Mouse (Mus musculus) MEL (cell line): ENCODE measurements around the gene Gm10799. TPM values are rescaled to one million over a fixed set of nuclear protein-coding genes. Genes with fewer than 3 reads are reported as not detected.

Experiments
- DNase-seq: peaks from one replicate; pipeline ENCODE4 v3.0.0; 2011; ENCODE audit warnings: low read depth, low spot score
- H3K27ac ChIP-seq: 2 replicates; pipeline ENCODE4 v1.5.1; 2012; ENCODE audit warnings: low read depth, mild to moderate bottlenecking, control low read depth, low read length, moderate library complexity; ENCODE audit not compliant: control insufficient read depth
- H3K27me3 ChIP-seq, 2 experiments: fragments of 150-350 bp in 1 of 2; sonication (generic) in 1 of 2; 2 replicates each; pipeline ENCODE4 v1.6.1; 2012; ENCODE audit warnings: low read length in 2 of 2, mild to moderate bottlenecking in 2 of 2, improper control_type of control experiment in 1 of 2, moderate library complexity in 1 of 2; ENCODE audit not compliant: insufficient read depth in 2 of 2, control insufficient read depth in 1 of 2
- H3K36me3 ChIP-seq, 2 experiments: 2 replicates each; pipeline ENCODE4 v1.6.1; 2012 to 2014; ENCODE audit warnings: low read length in 2 of 2, improper control_type of control experiment in 1 of 2, inconsistent platforms in 1 of 2, mild to moderate bottlenecking in 1 of 2; ENCODE audit not compliant: insufficient read depth in 2 of 2, control insufficient read depth in 1 of 2
- H3K4me1 ChIP-seq, 2 experiments: fragments of 150-350 bp in 1 of 2; sonication (generic) in 1 of 2; 2 replicates each; pipeline ENCODE4 v1.6.1; 2012; ENCODE audit warnings: low read length in 2 of 2, improper control_type of control experiment in 1 of 2, mild to moderate bottlenecking in 1 of 2; ENCODE audit not compliant: insufficient read depth in 2 of 2, control insufficient read depth in 1 of 2
- H3K4me3 ChIP-seq, 2 experiments: fragments of 150-350 bp in 1 of 2; sonication (generic) in 1 of 2; 2 replicates each; pipeline ENCODE4 v1.5.1; 2012; ENCODE audit warnings: low read depth in 2 of 2, low read length in 2 of 2, mild to moderate bottlenecking in 2 of 2, moderate library complexity in 2 of 2, control low read depth in 1 of 2, improper control_type of control experiment in 1 of 2; ENCODE audit not compliant: control insufficient read depth in 1 of 2, insufficient read depth in 1 of 2
- H3K79me2 ChIP-seq: 2 replicates; pipeline ENCODE4 v1.6.1; 2012; ENCODE audit warnings: mild to moderate bottlenecking, low read length, moderate library complexity; ENCODE audit not compliant: control insufficient read depth, poor library complexity, insufficient read depth
- H3K9ac ChIP-seq: 2 replicates; pipeline ENCODE4 v1.6.1; 2012; ENCODE audit warnings: low read depth, mild to moderate bottlenecking, control low read depth, low read length, moderate library complexity; ENCODE audit not compliant: control insufficient read depth, poor library complexity, severe bottlenecking
- H3K9me3 ChIP-seq: fragments of 150-350 bp; sonication (generic); replicated peaks from 2 replicates; pipeline ENCODE4 v1.6.1; 2012; ENCODE audit warnings: mild to moderate bottlenecking, low read length, improper control_type of control experiment, moderate library complexity; ENCODE audit not compliant: insufficient read depth
- BHLHE40 ChIP-seq: IDR thresholded peaks from 2 replicates; pipeline ENCODE4 v1.6.1; 2012; ENCODE audit warnings: low read depth, mild to moderate bottlenecking, inconsistent platforms, low read length, improper control_type of control experiment, borderline replicate concordance
- CHD1 ChIP-seq: IDR thresholded peaks from 2 replicates; pipeline ENCODE4 v1.6.1; 2012; ENCODE audit warnings: low read depth, mild to moderate bottlenecking, inconsistent platforms, low read length, improper control_type of control experiment
- CHD2 ChIP-seq: IDR thresholded peaks from 2 replicates; pipeline ENCODE4 v1.6.1; 2011; ENCODE audit warnings: low read length, improper control_type of control experiment
- CTCF ChIP-seq, 3 experiments: IDR thresholded peaks in 2 of 3; conservative IDR thresholded peaks in 1 of 3; 2 replicates each; pipeline ENCODE4 v1.5.1; 2011 to 2012; ENCODE audit warnings: low read length in 3 of 3, low read depth in 2 of 3, mild to moderate bottlenecking in 2 of 3, improper control_type of control experiment in 1 of 3, inconsistent platforms in 1 of 3, mixed read lengths in 1 of 3, moderate library complexity in 1 of 3; ENCODE audit not compliant: control insufficient read depth in 1 of 3, insufficient read depth in 1 of 3, poor library complexity in 1 of 3, severe bottlenecking in 1 of 3
- E2F4 ChIP-seq: IDR thresholded peaks from 2 replicates; pipeline ENCODE4 v1.6.1; 2011; ENCODE audit warnings: low read depth, low read length, improper control_type of control experiment, borderline replicate concordance
- ELF1 ChIP-seq: IDR thresholded peaks from 2 replicates; pipeline ENCODE4 v1.6.1; 2014; ENCODE audit warnings: low read depth, mild to moderate bottlenecking, inconsistent platforms, low read length, improper control_type of control experiment, moderate library complexity
- EP300 ChIP-seq, 2 experiments: IDR thresholded peaks; 2 replicates each; pipeline ENCODE4 v1.6.1; 2011; ENCODE audit warnings: improper control_type of control experiment in 2 of 2, low read length in 2 of 2, low read depth in 1 of 2, mild to moderate bottlenecking in 1 of 2
- ETS1 ChIP-seq: IDR thresholded peaks from 2 replicates; pipeline ENCODE4 v1.6.1; 2012; ENCODE audit warnings: low read depth, mild to moderate bottlenecking, inconsistent platforms, low read length, improper control_type of control experiment, moderate library complexity
- GABPA ChIP-seq: IDR thresholded peaks from 2 replicates; pipeline ENCODE4 v1.6.1; 2012; ENCODE audit warnings: low read depth, mild to moderate bottlenecking, inconsistent platforms, low read length, improper control_type of control experiment, moderate library complexity
- GATA1 ChIP-seq: IDR thresholded peaks from 2 replicates; pipeline ENCODE4 v1.6.1; 2011; ENCODE audit warnings: low read depth, low read length, improper control_type of control experiment
- HCFC1 ChIP-seq: IDR thresholded peaks from 2 replicates; pipeline ENCODE4 v1.6.1; 2012; ENCODE audit warnings: low read depth, mild to moderate bottlenecking, inconsistent platforms, low read length, improper control_type of control experiment, moderate library complexity
- JUND ChIP-seq: IDR thresholded peaks from 2 replicates; pipeline ENCODE4 v1.6.1; 2011; ENCODE audit warnings: low read depth, mild to moderate bottlenecking, improper control_type of control experiment, low read length
- KAT2A ChIP-seq: conservative IDR thresholded peaks from 2 replicates; pipeline ENCODE4 v1.6.1; 2012; ENCODE audit warnings: low read depth, low read length, improper control_type of control experiment, inconsistent platforms
- MAFK ChIP-seq: IDR thresholded peaks from 2 replicates; pipeline ENCODE4 v1.6.1; 2011; ENCODE audit warnings: low read depth, mild to moderate bottlenecking, low read length, improper control_type of control experiment, borderline replicate concordance
- MAX ChIP-seq: IDR thresholded peaks from 2 replicates; pipeline ENCODE4 v1.6.1; 2011; ENCODE audit warnings: low read length, improper control_type of control experiment
- MEF2A ChIP-seq: IDR thresholded peaks from 2 replicates; pipeline ENCODE4 v1.6.1; 2014; ENCODE audit warnings: low read depth, mild to moderate bottlenecking, inconsistent platforms, low read length, improper control_type of control experiment; ENCODE audit not compliant: poor library complexity, insufficient replicate concordance, severe bottlenecking; ENCODE audit errors: extremely low read depth
- MXI1 ChIP-seq: IDR thresholded peaks from 2 replicates; pipeline ENCODE4 v1.6.1; 2011; ENCODE audit warnings: mild to moderate bottlenecking, low read depth, low read length, improper control_type of control experiment
- MYB ChIP-seq: IDR thresholded peaks from 2 replicates; pipeline ENCODE4 v1.6.1; 2011; ENCODE audit warnings: mild to moderate bottlenecking, low read depth, low read length, improper control_type of control experiment
- MYC ChIP-seq: IDR thresholded peaks from 2 replicates; pipeline ENCODE4 v1.6.1; 2011; ENCODE audit warnings: low read depth, mild to moderate bottlenecking, low read length, improper control_type of control experiment, moderate library complexity
- NELFE ChIP-seq: IDR thresholded peaks from 2 replicates; pipeline ENCODE4 v1.6.1; 2011; ENCODE audit warnings: low read depth, low read length, improper control_type of control experiment
- NRF1 ChIP-seq: IDR thresholded peaks from 2 replicates; pipeline ENCODE4 v1.6.1; 2014; ENCODE audit warnings: low read depth, mild to moderate bottlenecking, inconsistent platforms, low read length, improper control_type of control experiment, moderate library complexity; ENCODE audit not compliant: poor library complexity, insufficient read depth, severe bottlenecking
- POLR2A ChIP-seq, 2 experiments: IDR thresholded peaks; 2 replicates each; pipeline ENCODE4 v1.6.1; 2011 to 2012; ENCODE audit warnings: low read length in 2 of 2, mild to moderate bottlenecking in 2 of 2, control low read depth in 1 of 2, improper control_type of control experiment in 1 of 2, low read depth in 1 of 2, moderate library complexity in 1 of 2; ENCODE audit not compliant: control insufficient read depth in 1 of 2, insufficient read depth in 1 of 2, poor library complexity in 1 of 2
- POLR2AphosphoS2 ChIP-seq: IDR thresholded peaks from 2 replicates; pipeline ENCODE4 v1.6.1; 2011; ENCODE audit warnings: low read length, improper control_type of control experiment
- POLR2AphosphoS5 ChIP-seq: IDR thresholded peaks from 2 replicates; pipeline ENCODE4 v1.6.1; 2012; ENCODE audit warnings: low read depth, borderline replicate concordance, mild to moderate bottlenecking, inconsistent platforms, low read length, moderate library complexity, mixed read lengths
- RAD21 ChIP-seq: IDR thresholded peaks from 2 replicates; pipeline ENCODE4 v1.6.1; 2011; ENCODE audit warnings: mild to moderate bottlenecking, low read depth, low read length, improper control_type of control experiment
- RCOR1 ChIP-seq: IDR thresholded peaks from 2 replicates; pipeline ENCODE4 v1.6.1; 2012; ENCODE audit warnings: low read depth, mild to moderate bottlenecking, inconsistent platforms, low read length, improper control_type of control experiment
- SIN3A ChIP-seq: IDR thresholded peaks from 2 replicates; pipeline ENCODE4 v1.6.1; 2012; ENCODE audit warnings: low read length, improper control_type of control experiment, inconsistent platforms
- SMC3 ChIP-seq: IDR thresholded peaks from 2 replicates; pipeline ENCODE4 v1.6.1; 2011; ENCODE audit warnings: low read depth, low read length, improper control_type of control experiment
- TAL1 ChIP-seq: IDR thresholded peaks from 2 replicates; pipeline ENCODE4 v1.6.1; 2012; ENCODE audit warnings: mild to moderate bottlenecking, inconsistent platforms, low read length, moderate library complexity, mixed read lengths
- TBP ChIP-seq: IDR thresholded peaks from 2 replicates; pipeline ENCODE4 v1.8.0; 2011; ENCODE audit warnings: low read depth, low read length, improper control_type of control experiment
- TCF12 ChIP-seq: IDR thresholded peaks from 2 replicates; pipeline ENCODE4 v1.6.1; 2014; ENCODE audit warnings: low read depth, mild to moderate bottlenecking, inconsistent platforms, low read length, improper control_type of control experiment, moderate library complexity
- UBTF ChIP-seq: IDR thresholded peaks from 2 replicates; pipeline ENCODE4 v1.6.1; 2012; ENCODE audit warnings: low read depth, mild to moderate bottlenecking, inconsistent platforms, low read length, improper control_type of control experiment, moderate library complexity, borderline replicate concordance; ENCODE audit not compliant: insufficient read depth
- USF1 ChIP-seq: IDR thresholded peaks from 2 replicates; pipeline ENCODE4 v1.6.1; 2014; ENCODE audit warnings: low read depth, mild to moderate bottlenecking, inconsistent platforms, low read length, improper control_type of control experiment, moderate library complexity
- USF2 ChIP-seq, 2 experiments: IDR thresholded peaks; 2 replicates each; pipeline ENCODE4 v1.6.1; 2011 to 2012; ENCODE audit warnings: improper control_type of control experiment in 2 of 2, low read length in 2 of 2, borderline replicate concordance in 1 of 2, inconsistent platforms in 1 of 2, low read depth in 1 of 2, mild to moderate bottlenecking in 1 of 2; ENCODE audit not compliant: insufficient read depth in 1 of 2
- ZC3H11A ChIP-seq: IDR thresholded peaks from 2 replicates; pipeline ENCODE4 v1.6.1; 2012; ENCODE audit warnings: low read depth, mild to moderate bottlenecking, inconsistent platforms, low read length, improper control_type of control experiment
- ZKSCAN1 ChIP-seq: IDR thresholded peaks from 2 replicates; pipeline ENCODE4 v1.6.1; 2012; ENCODE audit warnings: low read depth, mild to moderate bottlenecking, inconsistent platforms, low read length, improper control_type of control experiment, moderate library complexity
- ZMIZ1 ChIP-seq: IDR thresholded peaks from 2 replicates; pipeline ENCODE4 v1.6.1; 2012; ENCODE audit warnings: low read depth, mild to moderate bottlenecking, inconsistent platforms, low read length, improper control_type of control experiment, moderate library complexity
- ZNF384 ChIP-seq: IDR thresholded peaks from 2 replicates; pipeline ENCODE4 v1.6.1; 2012; ENCODE audit warnings: low read depth, mild to moderate bottlenecking, inconsistent platforms, low read length, improper control_type of control experiment
- polyA plus RNA-seq, 2 experiments: library from polyadenylated mRNA; stranded (reverse) in 1 of 2; unstranded in 1 of 2; fragments of >175 nt in 1 of 2; fragments of >200 nt in 1 of 2; gene quantifications; 2 replicates each; pipeline versions ENCODE4 v1.2.1 to v1.2.4; 2012; ENCODE audit warnings: low replicate concordance in 2 of 2, low read depth in 1 of 2; ENCODE audit not compliant: insufficient read length in 2 of 2, insufficient read depth in 1 of 2, missing spikeins in 1 of 2
- total RNA-seq: library from RNA; depleted of rRNA; stranded (reverse); fragments of 300-350 nt; gene quantifications from 2 replicates; pipeline ENCODE4 v1.2.3, GENCODE M21; 2012

Gene Gm10799
- total and polyA plus RNA-seq, 3 experiments = not detected

DNA sequence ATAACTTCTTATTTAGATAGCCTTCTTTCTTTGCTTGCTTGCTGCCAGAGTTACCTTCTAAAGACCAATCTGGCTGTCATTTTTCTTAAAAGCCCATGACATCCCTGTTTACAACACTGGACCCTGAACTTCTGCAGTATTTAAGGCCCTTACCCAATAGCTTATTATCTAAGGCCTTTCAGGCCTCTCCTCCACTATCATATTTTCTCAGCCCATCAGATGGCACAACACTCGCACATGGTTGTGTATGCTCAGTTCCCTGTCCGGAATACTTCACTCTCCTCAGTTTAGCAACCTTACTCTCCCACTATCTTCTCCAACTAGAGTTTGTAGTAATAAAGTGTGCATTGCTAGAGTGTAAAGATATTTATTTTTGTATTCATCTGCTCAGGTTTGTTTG lies 39.3 kb downstream of the Gm10799 start:
- Histone ChIP-seq H3K36me3 (peaks cover 2 to 14% of the 10 kb centered on the region in 2 experiments), H3K4me3 (peak overlapping the region; percentile 97 to 100; a peak in 3 of 4 replicates), H3K27ac (no peak overlapping the region), H3K79me2 (peaks cover 16% of the 10 kb centered on the region), H3K9me3 (no peaks in the 10 kb centered on the region), H3K4me1 (peaks cover 8 to 11% of the 10 kb centered on the region in 2 experiments), H3K27me3 (no peaks in the 10 kb centered on the region), H3K9ac (peak overlapping the region; percentile 88)
- peak; percentile 73 for DNase-seq
- TF ChIP-seq MYC (peak; percentile 90), MEF2A (no peak), ZMIZ1 (no peak), BHLHE40 (peak; percentile 73; the same call in 1 of the 2 replicates), SIN3A (peak; percentile 92), RCOR1 (peak; percentile 50; the same call in 1 of the 2 replicates), POLR2AphosphoS5 (no peak), CHD2 (no peak), ETS1 (peak; percentile 78), GABPA (no peak), MAFK (peak; percentile 16; the same call in 1 of the 2 replicates), KAT2A (no peak), EP300 (IDR thresholded peaks at IDR 0.05; ENCODE audit: low read depth in 1 of 2, low read length in 2 of 2) (peak; percentile 65 to 81), ZKSCAN1 (no peak), ZC3H11A (no peak), POLR2A (IDR thresholded peaks at IDR 0.05; ENCODE audit: control insufficient read depth in 1 of 2, insufficient read depth in 1 of 2, low read depth in 1 of 2, low read length in 2 of 2, poor library complexity in 1 of 2) (no peak), NRF1 (no peak), TAL1 (peak; percentile 89), ZNF384 (no peak), CHD1 (no peak), USF2 (IDR thresholded peaks at IDR 0.05; ENCODE audit: borderline replicate concordance in 1 of 2, insufficient read depth in 1 of 2, low read depth in 1 of 2, low read length in 2 of 2) (no peak), ELF1 (no peak), MXI1 (peak; percentile 92; the same call in 1 of the 2 replicates), UBTF (no peak), TBP (no peak), TCF12 (peak; percentile 88), E2F4 (no peak), RAD21 (no peak), MAX (peak; percentile 86), CTCF (IDR thresholded peaks at IDR 0.05 in 2 of 3, conservative IDR thresholded peaks at IDR 0.05 in 1 of 3; ENCODE audit: control insufficient read depth in 1 of 3, insufficient read depth in 1 of 3, low read depth in 2 of 3, low read length in 3 of 3, poor library complexity in 1 of 3, severe bottlenecking in 1 of 3) (no peak), SMC3 (no peak), MYB (no peak), NELFE (0 out of 2 replicates have a peak, but pooled peaks have one; percentile 28), USF1 (no peak), GATA1 (peak; percentile 86), POLR2AphosphoS2 (no peak), HCFC1 (peak; percentile 29; the same call in 1 of the 2 replicates), JUND (no peak)
